ENCODE assay signal across 8 mouse cellular contexts in genomic region chr9:120582619-120583308, GRCm38 (mm10). TPM values are rescaled to one million over a fixed set of nuclear protein-coding genes. Genes with fewer than 3 reads are reported as not detected.
DNase-seq lines count a peak whose midpoint lies in the region; ATAC-seq and TF ChIP-seq lines count a peak whose summit lies in the region.

No protein-coding gene starts in this region.

- H3K27ac ChIP-seq in intestine, postnatal 0 days (ENCODE audit: low read depth, low read length) = peak overlapping the region; percentile 66
- H3K27ac ChIP-seq in midbrain, embryonic 10.5 days (replicated peaks) = peak overlapping the region; percentile 79

- H3K4me1 ChIP-seq in intestine, postnatal 0 days (replicated peaks; ENCODE audit: control insufficient read depth, insufficient read depth, low read length) = peaks cover 8% of the 10 kb centered on the region; the same call in 1 of the 2 replicates
- peaks cover 29% of the 10 kb centered on the region for H3K4me1 ChIP-seq in midbrain, embryonic 10.5 days

- no peaks in the 10 kb centered on the region for H3K27me3 ChIP-seq in intestine, postnatal 0 days (replicated peaks; ENCODE audit: control insufficient read depth, insufficient read depth, low read length)
- H3K27me3 ChIP-seq in midbrain, embryonic 10.5 days (ENCODE audit: low read depth, poor library complexity, severe bottlenecking) = no peaks in the 10 kb centered on the region

- peak; percentile 96 for TF ChIP-seq CTCF in intestine, postnatal 0 days (IDR thresholded peaks at IDR 0.05; ENCODE audit: low read depth)

- ATAC-seq in intestine, postnatal 0 days = peak; percentile 88

- intact Hi-C loops in left cerebral cortex, postnatal 36 days (cut with DNase I) = no loop called here

- DNase-seq in adrenal gland, adult 8-10 months = peak; percentile 79
- peak; percentile 85 for DNase-seq in embryo, embryonic 9.5 days (ENCODE audit: extremely low spot score)
- DNase-seq in gastrocnemius, postnatal 4 days (ENCODE audit: low spot score in 2 of 2) = peak; percentile 67 to 88
- DNase-seq in left cerebral cortex, postnatal 36 days (ENCODE audit: low spot score in 2 of 2) = peak; percentile 78 to 84
- peak; percentile 86 for DNase-seq in midbrain, embryonic 10.5 days (ENCODE audit: low spot score)
- DNase-seq in right cerebral cortex, postnatal 36 days (ENCODE audit: low spot score in 2 of 2) = peak; percentile 84 to 87
- peak; percentile 80 to 88 for DNase-seq in urinary bladder, postnatal 4 days (ENCODE audit: low spot score in 2 of 2)

- H3K4me2 ChIP-seq in intestine, postnatal 0 days (replicated peaks; ENCODE audit: low read depth) = peak overlapping the region; percentile 84

- peak overlapping the region; percentile 28 for H3K9ac ChIP-seq in intestine, postnatal 0 days (ENCODE audit: low read depth, low read length)

- no peaks in the 10 kb centered on the region for H3K9me3 ChIP-seq in intestine, postnatal 0 days (ENCODE audit: control insufficient read depth)
- no peaks in the 10 kb centered on the region for H3K9me3 ChIP-seq in midbrain, embryonic 10.5 days (replicated peaks)

- peak overlapping the region; percentile 42 for H3K4me3 ChIP-seq in intestine, postnatal 0 days (ENCODE audit: low read depth, low read length)
- peak overlapping the region; percentile 51 for H3K4me3 ChIP-seq in midbrain, embryonic 10.5 days

- 7% methylated on average over 28 of the region's 28 CpGs for WGBS in intestine, postnatal 0 days
- 11% methylated on average over 28 of the region's 28 CpGs for WGBS in midbrain, embryonic 10.5 days

- H3K36me3 ChIP-seq in intestine, postnatal 0 days (ENCODE audit: control insufficient read depth, insufficient read depth) = no peaks in the 10 kb centered on the region
- H3K36me3 ChIP-seq in midbrain, embryonic 10.5 days = no peaks in the 10 kb centered on the region

RNA-seq across cellular contexts. Expression of gene Rpl14, which starts 11.5 kb away (rescaled TPM):
- total RNA-seq in adrenal gland, adult 8-10 months (2022) = 100 to 1,000 TPM; 496 to 577 (median 521) TPM
- 100 to 1,000 TPM; 689 to 696 TPM for total RNA-seq in gastrocnemius, postnatal 4 days (2021)
- 500 and 505 TPM in 2 replicates for polyA plus RNA-seq in intestine, postnatal 0 days (2015; fragmentation: Nextera tagmentation; extraction: Ambion mirVana)
- total RNA-seq in left cerebral cortex, postnatal 36 days (2021) = 100 to 1,000 TPM; 263 to 301 TPM
- polyA plus RNA-seq in midbrain, embryonic 10.5 days (2016; fragmentation: Nextera tagmentation; extraction: Ambion mirVana) = 691 and 854 TPM in 2 replicates

RNA-seq across cellular contexts. Expression of gene Entpd3, which starts 43.1 kb away (rescaled TPM):
- 1 to 10 TPM in 2 of 4 experiments, under 1 TPM in 2; 0.15 to 4.7 (median 1.6) TPM for total RNA-seq in adrenal gland, adult 8-10 months (2022)
- total RNA-seq in gastrocnemius, postnatal 4 days (2021) = not detected
- 1.2 and 1.3 TPM in 2 replicates for polyA plus RNA-seq in intestine, postnatal 0 days (2015; fragmentation: Nextera tagmentation; extraction: Ambion mirVana)
- total RNA-seq in left cerebral cortex, postnatal 36 days (2021) = 1 to 10 TPM; 5.6 to 8.0 TPM
- 0.06 and 0.07 TPM in 2 replicates for polyA plus RNA-seq in midbrain, embryonic 10.5 days (2016; fragmentation: Nextera tagmentation; extraction: Ambion mirVana)

Comparison
In these comparisons a context has a peak if more than half of its experiments do, and no peak if none do; other contexts are left out.
1. Peak in every context shown above with its lines: DNase-seq, ATAC-seq, H3K4me3 ChIP-seq and H3K27ac ChIP-seq.